Mouse (Mus musculus): ENCODE measurements around the gene Ube2d1. TPM values are rescaled to one million over a fixed set of nuclear protein-coding genes. Genes with fewer than 3 reads are reported as not detected.

Gene Ube2d1
- polyA plus RNA-seq, 1 experiment: 71.4 TPM

DNA sequence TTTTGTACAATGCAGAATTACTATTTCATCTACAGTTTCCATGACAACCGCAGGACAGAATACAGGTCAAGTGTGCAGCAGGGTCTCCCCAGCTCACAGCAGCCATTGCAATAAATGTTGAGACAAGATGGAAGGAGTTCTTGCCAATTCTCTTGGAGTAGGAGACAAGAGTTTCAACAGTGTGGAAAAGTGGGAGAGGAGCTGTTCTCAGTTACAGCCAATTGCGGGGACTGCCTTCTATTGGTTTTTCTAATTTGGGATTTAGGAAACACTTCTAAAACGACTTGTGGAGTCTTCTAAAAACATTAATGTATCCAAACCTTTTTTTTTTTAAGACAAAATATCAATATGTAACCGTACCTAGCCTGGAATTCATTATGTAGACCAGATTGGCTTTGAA is 20.0 kb downstream of the Ube2d1 start:
- no peak overlapping the region for H3K4me3 ChIP-seq (ENCODE audit: low read depth, low read length)
- no peak for TF ChIP-seq EP300 (IDR thresholded peaks at IDR 0.05; ENCODE audit: insufficient read depth, low read depth, low read length)
- TF ChIP-seq POLR2A (IDR thresholded peaks at IDR 0.05; ENCODE audit: insufficient read depth, low read length): no peak
- no peak for TF ChIP-seq CTCF (IDR thresholded peaks at IDR 0.05; ENCODE audit: low read depth, low read length)
- H3K27ac ChIP-seq (ENCODE audit: insufficient read depth, low read length): no peak overlapping the region
- no peaks in the 10 kb centered on the region for H3K36me3 ChIP-seq (ENCODE audit: control insufficient read depth, insufficient read depth, low read length, poor library complexity, severe bottlenecking)
- no peaks in the 10 kb centered on the region for H3K27me3 ChIP-seq (ENCODE audit: control insufficient read depth, insufficient read depth, low read length, poor library complexity, severe bottlenecking)
- H3K4me1 ChIP-seq (ENCODE audit: control insufficient read depth, insufficient read depth, low read length): no peaks in the 10 kb centered on the region
- H3K9me3 ChIP-seq (replicated peaks; ENCODE audit: control insufficient read depth, insufficient read depth, low read length, poor library complexity, severe bottlenecking): no peaks in the 10 kb centered on the region
- no peak overlapping the region for H3K9ac ChIP-seq (ENCODE audit: low read depth, poor library complexity, severe bottlenecking)

DNA sequence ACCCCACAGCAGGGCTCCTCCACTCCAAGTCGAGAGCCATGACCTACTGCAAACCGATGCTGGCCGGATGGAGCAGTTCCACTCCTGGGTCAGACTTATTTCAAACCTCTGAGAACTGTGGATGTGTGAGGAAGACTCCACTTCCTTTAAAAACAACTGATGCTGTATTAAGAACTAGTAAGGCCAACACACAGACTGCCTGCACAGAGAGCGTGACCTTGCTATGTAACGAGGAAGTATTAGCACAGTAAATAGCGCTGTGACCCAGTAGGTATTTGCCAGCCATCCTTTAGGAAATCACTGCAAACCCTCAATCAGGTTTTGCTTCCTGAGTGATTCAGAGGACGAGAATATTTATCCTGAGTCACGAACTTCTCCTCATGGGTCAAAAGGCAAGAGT is 23.4 kb downstream of the Ube2d1 start:
- H3K4me3 ChIP-seq (ENCODE audit: low read depth, low read length): no peak overlapping the region
- TF ChIP-seq POLR2A (IDR thresholded peaks at IDR 0.05; ENCODE audit: insufficient read depth, low read length) (no peak), CTCF (IDR thresholded peaks at IDR 0.05; ENCODE audit: low read depth, low read length) (no peak), EP300 (IDR thresholded peaks at IDR 0.05; ENCODE audit: insufficient read depth, low read depth, low read length) (no peak)
- H3K27me3 ChIP-seq (ENCODE audit: control insufficient read depth, insufficient read depth, low read length, poor library complexity, severe bottlenecking): no peaks in the 10 kb centered on the region
- H3K4me1 ChIP-seq (ENCODE audit: control insufficient read depth, insufficient read depth, low read length): no peaks in the 10 kb centered on the region
- H3K9me3 ChIP-seq (replicated peaks; ENCODE audit: control insufficient read depth, insufficient read depth, low read length, poor library complexity, severe bottlenecking): no peaks in the 10 kb centered on the region
- no peak overlapping the region for H3K9ac ChIP-seq (ENCODE audit: low read depth, poor library complexity, severe bottlenecking)
- H3K36me3 ChIP-seq (ENCODE audit: control insufficient read depth, insufficient read depth, low read length, poor library complexity, severe bottlenecking): no peaks in the 10 kb centered on the region
- no peak overlapping the region for H3K27ac ChIP-seq (ENCODE audit: insufficient read depth, low read length)

DNA sequence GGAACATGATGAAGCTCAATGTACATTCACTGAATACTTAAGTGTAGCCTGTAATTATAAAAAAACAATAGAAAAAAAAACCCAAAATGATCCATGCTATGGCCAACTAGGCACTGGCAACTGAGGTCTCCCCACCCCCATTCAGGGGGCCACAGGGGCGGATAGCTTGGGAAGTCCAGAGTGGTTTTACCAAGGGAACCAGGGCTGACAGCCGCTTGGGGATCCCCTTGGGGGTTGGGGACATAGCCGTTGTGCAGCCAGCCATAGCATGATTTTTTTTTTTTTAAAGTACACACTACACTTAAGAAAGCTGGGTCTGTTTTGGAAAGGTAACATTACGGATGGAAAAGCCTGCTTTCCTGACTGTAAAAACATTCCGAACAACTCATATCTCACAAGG is 26.1 kb downstream of the Ube2d1 start:
- Histone ChIP-seq H3K27me3 (ENCODE audit: control insufficient read depth, insufficient read depth, low read length, poor library complexity, severe bottlenecking) (no peaks in the 10 kb centered on the region), H3K4me1 (ENCODE audit: control insufficient read depth, insufficient read depth, low read length) (no peaks in the 10 kb centered on the region), H3K4me3 (ENCODE audit: low read depth, low read length) (no peak overlapping the region), H3K36me3 (ENCODE audit: control insufficient read depth, insufficient read depth, low read length, poor library complexity, severe bottlenecking) (peaks cover 8% of the 10 kb centered on the region; the same call in 1 of the 2 replicates), H3K27ac (ENCODE audit: insufficient read depth, low read length) (no peak overlapping the region), H3K9me3 (replicated peaks; ENCODE audit: control insufficient read depth, insufficient read depth, low read length, poor library complexity, severe bottlenecking) (no peaks in the 10 kb centered on the region), H3K9ac (ENCODE audit: low read depth, poor library complexity, severe bottlenecking) (no peak overlapping the region)
- TF ChIP-seq EP300 (IDR thresholded peaks at IDR 0.05; ENCODE audit: insufficient read depth, low read depth, low read length) (no peak), CTCF (IDR thresholded peaks at IDR 0.05; ENCODE audit: low read depth, low read length) (no peak), POLR2A (IDR thresholded peaks at IDR 0.05; ENCODE audit: insufficient read depth, low read length) (no peak)

DNA sequence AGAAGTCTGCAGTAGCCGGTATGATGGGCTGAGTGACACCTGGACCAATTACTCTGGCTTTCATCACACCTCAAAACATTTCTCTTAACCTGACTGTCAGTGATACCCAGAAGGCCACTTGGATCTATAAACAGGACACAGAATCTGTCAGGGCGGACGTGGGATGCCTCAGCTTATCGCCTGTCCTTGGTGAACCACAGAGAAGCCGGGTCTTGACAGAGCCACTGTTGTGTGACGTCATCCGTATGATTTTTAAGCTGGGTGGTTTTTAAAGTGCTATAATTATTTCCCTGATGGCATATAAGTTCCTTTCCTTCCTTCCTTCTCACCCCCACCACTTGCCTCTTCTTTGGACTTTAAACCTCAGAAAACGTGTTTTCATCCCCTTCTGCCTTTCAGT is 26.5 kb downstream of the Ube2d1 start:
- Histone ChIP-seq H3K9me3 (replicated peaks; ENCODE audit: control insufficient read depth, insufficient read depth, low read length, poor library complexity, severe bottlenecking) (no peaks in the 10 kb centered on the region), H3K4me1 (ENCODE audit: control insufficient read depth, insufficient read depth, low read length) (no peaks in the 10 kb centered on the region), H3K36me3 (ENCODE audit: control insufficient read depth, insufficient read depth, low read length, poor library complexity, severe bottlenecking) (peaks cover 8% of the 10 kb centered on the region; the same call in 1 of the 2 replicates), H3K27ac (ENCODE audit: insufficient read depth, low read length) (no peak overlapping the region), H3K9ac (ENCODE audit: low read depth, poor library complexity, severe bottlenecking) (no peak overlapping the region), H3K4me3 (ENCODE audit: low read depth, low read length) (no peak overlapping the region), H3K27me3 (ENCODE audit: control insufficient read depth, insufficient read depth, low read length, poor library complexity, severe bottlenecking) (no peaks in the 10 kb centered on the region)
- TF ChIP-seq EP300 (IDR thresholded peaks at IDR 0.05; ENCODE audit: insufficient read depth, low read depth, low read length): no peak
- TF ChIP-seq CTCF (IDR thresholded peaks at IDR 0.05; ENCODE audit: low read depth, low read length): no peak
- no peak for TF ChIP-seq POLR2A (IDR thresholded peaks at IDR 0.05; ENCODE audit: insufficient read depth, low read length)

DNA sequence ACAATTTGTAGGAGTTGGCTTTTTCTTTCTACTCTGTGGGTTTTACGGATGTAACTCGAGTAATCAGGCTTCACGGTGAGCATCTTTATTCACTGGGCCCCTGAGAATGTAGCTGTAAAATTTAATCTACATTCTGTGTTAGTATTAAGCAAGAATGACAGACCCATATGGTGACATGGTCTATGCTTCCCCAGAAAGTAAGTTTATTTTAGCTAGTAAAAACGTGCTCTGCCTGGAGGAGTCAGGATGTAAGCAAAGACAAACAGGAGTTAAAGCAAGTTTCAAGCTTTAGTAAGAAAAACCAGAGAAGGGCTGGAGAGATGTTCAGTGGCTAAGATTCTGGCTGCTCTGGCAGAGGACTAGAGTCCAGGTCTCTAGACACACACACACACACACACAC is 31.9 kb downstream of the Ube2d1 start:
- Histone ChIP-seq H3K9ac (ENCODE audit: low read depth, poor library complexity, severe bottlenecking) (no peak overlapping the region), H3K36me3 (ENCODE audit: control insufficient read depth, insufficient read depth, low read length, poor library complexity, severe bottlenecking) (peaks cover 8% of the 10 kb centered on the region; the same call in 1 of the 2 replicates), H3K4me1 (ENCODE audit: control insufficient read depth, insufficient read depth, low read length) (no peaks in the 10 kb centered on the region), H3K9me3 (replicated peaks; ENCODE audit: control insufficient read depth, insufficient read depth, low read length, poor library complexity, severe bottlenecking) (no peaks in the 10 kb centered on the region), H3K4me3 (ENCODE audit: low read depth, low read length) (no peak overlapping the region), H3K27ac (ENCODE audit: insufficient read depth, low read length) (no peak overlapping the region), H3K27me3 (ENCODE audit: control insufficient read depth, insufficient read depth, low read length, poor library complexity, severe bottlenecking) (no peaks in the 10 kb centered on the region)
- TF ChIP-seq CTCF (IDR thresholded peaks at IDR 0.05; ENCODE audit: low read depth, low read length) (no peak), POLR2A (IDR thresholded peaks at IDR 0.05; ENCODE audit: insufficient read depth, low read length) (no peak), EP300 (IDR thresholded peaks at IDR 0.05; ENCODE audit: insufficient read depth, low read depth, low read length) (no peak)

DNA sequence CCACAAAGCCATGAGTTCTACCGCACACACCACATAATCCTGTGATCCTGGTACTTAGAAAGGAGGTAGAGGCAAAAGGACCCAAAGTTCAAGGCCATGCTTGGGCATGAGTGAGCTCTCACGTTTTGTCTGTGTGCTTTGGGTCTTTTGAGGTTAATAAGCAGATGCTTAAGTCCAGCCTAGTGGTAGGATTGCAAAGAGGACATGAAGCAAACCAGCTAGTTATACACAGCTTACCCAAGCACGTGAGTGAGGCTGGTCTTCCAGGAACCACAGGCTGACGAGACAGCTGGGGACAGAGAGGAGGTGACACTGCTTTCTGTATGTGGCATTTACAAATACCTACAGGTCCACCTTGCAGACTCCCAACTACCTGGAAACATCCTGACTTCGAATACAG is 32.6 kb downstream of the Ube2d1 start:
- H3K4me3 ChIP-seq (ENCODE audit: low read depth, low read length): no peak overlapping the region
- H3K27me3 ChIP-seq (ENCODE audit: control insufficient read depth, insufficient read depth, low read length, poor library complexity, severe bottlenecking): no peaks in the 10 kb centered on the region
- H3K36me3 ChIP-seq (ENCODE audit: control insufficient read depth, insufficient read depth, low read length, poor library complexity, severe bottlenecking): peaks cover 8% of the 10 kb centered on the region; the same call in 1 of the 2 replicates
- no peak overlapping the region for H3K27ac ChIP-seq (ENCODE audit: insufficient read depth, low read length)
- TF ChIP-seq EP300 (IDR thresholded peaks at IDR 0.05; ENCODE audit: insufficient read depth, low read depth, low read length) (no peak), CTCF (IDR thresholded peaks at IDR 0.05; ENCODE audit: low read depth, low read length) (no peak), POLR2A (IDR thresholded peaks at IDR 0.05; ENCODE audit: insufficient read depth, low read length) (no peak)
- H3K9ac ChIP-seq (ENCODE audit: low read depth, poor library complexity, severe bottlenecking): no peak overlapping the region
- H3K9me3 ChIP-seq (replicated peaks; ENCODE audit: control insufficient read depth, insufficient read depth, low read length, poor library complexity, severe bottlenecking): no peaks in the 10 kb centered on the region
- no peaks in the 10 kb centered on the region for H3K4me1 ChIP-seq (ENCODE audit: control insufficient read depth, insufficient read depth, low read length)
